Comparison of ENCODE assay signal across 8 mouse cellular contexts in the genomic region with DNA sequence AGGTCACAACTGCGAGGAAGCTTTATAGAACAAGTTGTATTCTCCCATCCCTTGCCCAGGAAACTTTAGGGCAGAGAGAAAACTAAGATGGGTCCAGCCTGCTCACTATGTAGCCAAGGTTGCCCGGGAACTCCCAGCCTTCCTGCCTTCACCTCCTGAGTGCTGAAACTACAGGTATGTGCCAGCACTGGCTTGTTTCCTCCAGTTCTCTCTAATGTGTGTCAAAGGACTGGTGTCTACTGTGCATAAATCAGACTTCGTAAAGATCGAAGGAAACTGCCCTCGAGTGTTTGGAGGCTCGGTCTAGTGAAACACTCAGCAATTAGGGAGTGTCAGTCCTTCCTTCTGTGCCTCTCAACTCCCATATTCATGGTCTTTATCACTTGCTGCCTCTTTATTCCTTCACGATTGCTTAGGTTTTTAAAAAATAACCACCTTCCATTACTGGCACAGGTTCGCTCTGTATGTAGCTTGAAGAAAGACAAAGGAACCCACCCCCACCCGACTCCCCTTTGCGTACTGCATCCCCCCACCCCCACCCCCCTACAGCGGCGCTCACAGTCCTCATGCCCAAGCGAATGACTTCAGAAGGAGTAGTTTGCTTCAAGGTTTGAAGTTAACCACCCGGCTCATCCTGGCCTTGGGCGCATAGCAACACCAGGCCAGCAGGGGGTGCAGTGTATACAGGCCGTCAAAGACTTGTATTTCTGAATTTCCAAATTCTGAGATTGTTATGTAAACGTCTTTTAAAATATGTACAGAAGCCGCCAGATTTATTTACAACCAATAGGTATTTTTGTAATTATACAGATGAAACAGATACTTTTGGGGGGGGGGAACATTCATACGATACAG. TPM values are rescaled to one million over a fixed set of nuclear protein-coding genes. Genes with fewer than 3 reads are reported as not detected.
DNase-seq lines count a peak whose midpoint lies in the region; ATAC-seq and TF ChIP-seq lines count a peak whose summit lies in the region.

No protein-coding gene starts in this region.

- H3K79me2 ChIP-seq in macrophage (ENCODE audit: inconsistent target): no peaks in the 10 kb centered on the region

- WGBS in hindbrain, embryonic 16.5 days: 36% methylated on average over 19 of the region's 19 CpGs
- WGBS in macrophage (ENCODE audit: missing documents): 34% methylated on average over 19 of the region's 19 CpGs

- no peaks in the 10 kb centered on the region for H3K36me3 ChIP-seq in hindbrain, embryonic 16.5 days (ENCODE audit: control insufficient read depth, insufficient read depth, low read length)
- H3K36me3 ChIP-seq in macrophage (ENCODE audit: inconsistent target): no peaks in the 10 kb centered on the region

- H3K9ac ChIP-seq in hindbrain, embryonic 16.5 days (ENCODE audit: low read depth, low read length): no peak overlapping the region

- ATAC-seq in hindbrain, embryonic 16.5 days: peak; percentile 55; the same call in 1 of the 2 replicates

- no peaks in the 10 kb centered on the region for H3K27me3 ChIP-seq in hindbrain, embryonic 16.5 days (replicated peaks; ENCODE audit: control insufficient read depth, insufficient read depth, low read length)

- H3K4me2 ChIP-seq in hindbrain, embryonic 16.5 days (ENCODE audit: low read length): peak overlapping the region; percentile 91

- DNase-seq in Muller cell, postnatal 12 days (ENCODE audit: inconsistent ontology term): peak; percentile 63
- DNase-seq in cerebellum, adult 9-10 months: peak; percentile 87
- DNase-seq in gastrocnemius, adult 18-20 months (ENCODE audit: low spot score): peak; percentile 83
- DNase-seq in left cerebral cortex, adult 2 months (ENCODE audit: extremely low spot score in 1 of 2, low spot score in 2 of 2): peak; percentile 84 to 88
- DNase-seq in right cerebral cortex, adult 2 months (ENCODE audit: low spot score in 2 of 2): peak; percentile 87 to 92
- peak; percentile 37 for DNase-seq in urinary bladder, postnatal 10 days (ENCODE audit: low spot score)

- H3K4me3 ChIP-seq in hindbrain, embryonic 16.5 days (ENCODE audit: low read length): peak overlapping the region; percentile 44
- H3K4me3 ChIP-seq in left cerebral cortex, adult 2 months: peak overlapping the region; percentile 46
- H3K4me3 ChIP-seq in macrophage (ENCODE audit: inconsistent target): peak overlapping the region; percentile 18; the same call in 1 of the 2 replicates

- intact Hi-C loops in left cerebral cortex, adult 2 months (cut with DNase I): loop anchor here (1.0 to 10.0 kb wide), 5 partner anchors 58 to 1106 kb away; a partner anchor contains a TSS

- peak; percentile 76 for TF ChIP-seq CTCF in left cerebral cortex, adult 2 months (IDR thresholded peaks at IDR 0.05)

- H3K4me1 ChIP-seq in hindbrain, embryonic 16.5 days (ENCODE audit: control insufficient read depth, insufficient read depth, low read depth, low read length): peaks cover 7% of the 10 kb centered on the region

- no peaks in the 10 kb centered on the region for H3K9me3 ChIP-seq in hindbrain, embryonic 16.5 days (ENCODE audit: control insufficient read depth, low read length)

- no peak overlapping the region for H3K27ac ChIP-seq in hindbrain, embryonic 16.5 days (ENCODE audit: low read depth, low read length)
- H3K27ac ChIP-seq in left cerebral cortex, adult 2 months: peak overlapping the region; percentile 83
- peak overlapping the region; percentile 73 for H3K27ac ChIP-seq in macrophage

RNA-seq across cellular contexts. Expression of a gene that starts 24.6 kb away (rescaled TPM):
- not detected for total RNA-seq in gastrocnemius, adult 18-20 months (2021)
- 1.1 and 1.2 TPM in 2 replicates for polyA plus RNA-seq in hindbrain, embryonic 16.5 days (2015; fragmentation: Nextera tagmentation; extraction: Ambion mirVana)
- under 1 TPM; 0.77 to 0.79 TPM for total RNA-seq in left cerebral cortex, adult 2 months (2021)
- total RNA-seq in macrophage (2018; cell fraction: chromatin; rRNA removed): not detected
- not detected for total RNA-seq in macrophage (2018; cell fraction: cytosol; rRNA removed)
- total RNA-seq in macrophage (2018; cell fraction: nucleus; rRNA removed): not detected
- polyA plus RNA-seq in macrophage (2018): not detected in 3 replicates

RNA-seq across cellular contexts. Expression of a gene that starts 25.7 kb away (rescaled TPM):
- total RNA-seq in gastrocnemius, adult 18-20 months (2021): not detected
- 0.51 and 0.77 TPM in 2 replicates for polyA plus RNA-seq in hindbrain, embryonic 16.5 days (2015; fragmentation: Nextera tagmentation; extraction: Ambion mirVana)
- total RNA-seq in left cerebral cortex, adult 2 months (2021): not detected
- total RNA-seq in macrophage (2018; cell fraction: chromatin; rRNA removed): not detected
- total RNA-seq in macrophage (2018; cell fraction: cytosol; rRNA removed): not detected
- total RNA-seq in macrophage (2018; cell fraction: nucleus; rRNA removed): not detected
- not detected in 3 replicates for polyA plus RNA-seq in macrophage (2018)

RNA-seq across cellular contexts. Expression of a gene that starts 47.8 kb away (rescaled TPM):
- 10 to 100 TPM; 53.3 to 57.7 TPM for total RNA-seq in gastrocnemius, adult 18-20 months (2021)
- 160 and 161 TPM in 2 replicates for polyA plus RNA-seq in hindbrain, embryonic 16.5 days (2015; fragmentation: Nextera tagmentation; extraction: Ambion mirVana)
- total RNA-seq in left cerebral cortex, adult 2 months (2021): 10 to 100 TPM; 61.0 to 61.9 TPM
- 100 to 1,000 TPM in 2 of 26 experiments, 10 to 100 TPM in 24; 11.0 to 107 (median 50.1) TPM for total RNA-seq in macrophage (2018; cell fraction: chromatin; rRNA removed)
- 10 to 100 TPM; 42.8 to 60.5 (median 54.4) TPM for total RNA-seq in macrophage (2018; cell fraction: cytosol; rRNA removed)
- 10 to 100 TPM; 12.4 to 74.4 (median 29.4) TPM for total RNA-seq in macrophage (2018; cell fraction: nucleus; rRNA removed)
- 50.9 to 101 TPM (median 89.1 TPM) in 3 replicates for polyA plus RNA-seq in macrophage (2018)

Comparison
In these comparisons a context has a peak if more than half of its experiments do, and no peak if none do; other contexts are left out.
1. DNase-seq: peak in every context shown above with its lines; median percentile 90 in right cerebral cortex, adult 2 months; 87 in cerebellum, adult 9-10 months; 86 in left cerebral cortex, adult 2 months; 83 in gastrocnemius, adult 18-20 months; 63 in Muller cell, postnatal 12 days; 37 in urinary bladder, postnatal 10 days.